Mouse (Mus musculus) ES-E14 (cell line): ENCODE data around the gene Cage1. TPM values are rescaled to one million over a fixed set of nuclear protein-coding genes. Genes with fewer than 3 reads are reported as not detected.

Source experiments
- DNase-seq: peaks from one replicate; pipeline ENCODE4 v3.0.0-alpha.2; 2013; ENCODE audit warnings: low read depth, low spot score
- H3K27ac ChIP-seq: 2 replicates; pipeline ENCODE4 v1.5.1; 2012; ENCODE audit warnings: low read depth, mild to moderate bottlenecking, low read length, moderate library complexity, mixed read lengths; ENCODE audit not compliant: poor library complexity, insufficient read depth, severe bottlenecking
- H3K36me3 ChIP-seq: 2 replicates; pipeline ENCODE4 v1.6.1; 2012; ENCODE audit warnings: mild to moderate bottlenecking, low read length, moderate library complexity, mixed read lengths; ENCODE audit not compliant: control insufficient read depth, poor library complexity, insufficient read depth, severe bottlenecking
- H3K4me1 ChIP-seq, 2 experiments: fragments of 150-350 bp in 1 of 2; sonication (generic) in 1 of 2; 2 replicates each; pipeline ENCODE4 v1.6.1; 2012; ENCODE audit warnings: low read length in 2 of 2, mild to moderate bottlenecking in 1 of 2, mixed read lengths in 1 of 2; ENCODE audit not compliant: control insufficient read depth in 2 of 2, insufficient read depth in 2 of 2, poor library complexity in 1 of 2
- H3K4me3 ChIP-seq, 2 experiments: fragments of 150-350 bp in 1 of 2; sonication (generic) in 1 of 2; 2 replicates each; pipeline ENCODE4 v1.5.1; 2012; ENCODE audit warnings: low read length in 2 of 2, low read depth in 1 of 2, mild to moderate bottlenecking in 1 of 2, mixed read lengths in 1 of 2; ENCODE audit not compliant: insufficient read depth in 1 of 2, poor library complexity in 1 of 2, severe bottlenecking in 1 of 2
- H3K9ac ChIP-seq: 2 replicates; pipeline ENCODE4 v1.6.1; 2012; ENCODE audit warnings: low read depth, mild to moderate bottlenecking, low read length, mixed read lengths; ENCODE audit not compliant: poor library complexity, insufficient read depth, severe bottlenecking
- H3K9me3 ChIP-seq: fragments of 150-350 bp; sonication (generic); 2 replicates; pipeline ENCODE4 v1.6.1; 2012; ENCODE audit warnings: low read depth, mild to moderate bottlenecking, low read length; ENCODE audit not compliant: control insufficient read depth, insufficient read depth
- CHD2 ChIP-seq: IDR thresholded peaks from 2 replicates; pipeline ENCODE4 v1.6.1; 2014; ENCODE audit warnings: mild to moderate bottlenecking, low read depth, low read length, inconsistent platforms
- HCFC1 ChIP-seq: IDR thresholded peaks from 2 replicates; pipeline ENCODE4 v1.6.1; 2012; ENCODE audit warnings: low read length, inconsistent platforms, borderline replicate concordance; ENCODE audit not compliant: insufficient read depth
- MAFK ChIP-seq: IDR thresholded peaks from 2 replicates; pipeline ENCODE4 v1.6.1; 2014; ENCODE audit warnings: mild to moderate bottlenecking, low read depth, low read length, inconsistent platforms; ENCODE audit not compliant: insufficient read depth
- ZC3H11A ChIP-seq: IDR thresholded peaks from 2 replicates; pipeline ENCODE4 v1.6.1; 2012; ENCODE audit warnings: low read depth, mild to moderate bottlenecking, inconsistent platforms, low read length, borderline replicate concordance
- ZNF384 ChIP-seq: IDR thresholded peaks from 2 replicates; pipeline ENCODE4 v1.6.1; 2012; ENCODE audit warnings: low read depth, low read length, inconsistent platforms
- in situ Hi-C, 2 experiments: fragments of 600-800 bp; cut with MboI; formaldehyde crosslinking; loops; one replicate each; pipeline ENCODE4 v1.15.1; 2025; ENCODE audit warnings: low sequenced_read_pairs in 2 of 2, inconsistent platforms in 1 of 2; ENCODE audit not compliant: unreplicated experiment in 2 of 2
- total RNA-seq: library from RNA; depleted of rRNA; stranded (reverse); fragments of 300-350 nt; gene quantifications from 2 replicates; pipeline ENCODE4 v1.2.3, GENCODE M21; 2012; rRNA removed

The Cage1 gene
- total RNA-seq, 1 experiment, result 0.54 TPM

- no peak for TF ChIP-seq ZNF384
- no peaks in the 10 kb centered on the region for H3K36me3 ChIP-seq
- H3K27ac ChIP-seq, result no peak overlapping the region
- no peak overlapping the region for H3K9ac ChIP-seq
- H3K4me1 ChIP-seq, result peaks cover 0 to 7% of the 10 kb centered on the region in 2 experiments; a peak in 1 of 4 replicates
- no peaks in the 10 kb centered on the region for H3K9me3 ChIP-seq
- in situ Hi-C loops, result no loop called here
- DNase-seq, result no peak
- H3K4me3 ChIP-seq, result no peak overlapping the region
These were observed 76.9 kb downstream of the Cage1 start for GRCm38 (mm10) chr13:37959936-37960335.

- H3K9me3 ChIP-seq, result no peaks in the 10 kb centered on the region
- TF ChIP-seq MAFK (no peak), HCFC1 (no peak), CHD2 (no peak), ZNF384 (no peak), ZC3H11A (no peak)
- no peaks in the 10 kb centered on the region for H3K36me3 ChIP-seq
- H3K27ac ChIP-seq, result no peak overlapping the region; the same call in 1 of the 2 replicates
- DNase-seq, result no peak
- in situ Hi-C loops, result no loop called here
- H3K4me3 ChIP-seq, result no peak overlapping the region
- H3K9ac ChIP-seq, result no peak overlapping the region
- peaks cover 0 to 5% of the 10 kb centered on the region in 2 experiments; a peak in 2 of 4 replicates for H3K4me1 ChIP-seq
These were observed 77.5 kb downstream of the Cage1 start for GRCm38 (mm10) chr13:37959239-37959907.

GRCm38 (mm10) chr13:37958498-37959238, 78.2 kb downstream of the Cage1 start:
- no peaks in the 10 kb centered on the region for H3K36me3 ChIP-seq
- H3K9me3 ChIP-seq, result no peaks in the 10 kb centered on the region
- in situ Hi-C loops, result no loop called here
- H3K4me3 ChIP-seq, result no peak overlapping the region
- TF ChIP-seq MAFK (no peak), ZNF384 (no peak), ZC3H11A (no peak), HCFC1 (no peak), CHD2 (no peak)
- H3K4me1 ChIP-seq, result peaks cover 0 to 2% of the 10 kb centered on the region in 2 experiments; a peak in 2 of 4 replicates
- no peak overlapping the region for H3K27ac ChIP-seq
- no peak for DNase-seq
- H3K9ac ChIP-seq, result no peak overlapping the region

Other genes with a start within 250 kb of the Cage1 start
- 71.3 and 82.0 TPM in 2 replicates for gene Ssr1, start 42.9 kb downstream of the Cage1 start, total RNA-seq
- 40.4 and 44.7 TPM in 2 replicates for gene Riok1, start 74 bp downstream of the Cage1 start, total RNA-seq
- gene Dsp, start 114.2 kb upstream of the Cage1 start, total RNA-seq, result 29.4 and 29.9 TPM in 2 replicates
- gene Snrnp48, start 167.9 kb upstream of the Cage1 start, total RNA-seq, result 74.8 and 83.8 TPM in 2 replicates